Mouse (Mus musculus) lung, embryonic 14.5 days (tissue): ENCODE results near the gene Dock6. TPM values are rescaled to one million over a fixed set of nuclear protein-coding genes. Genes with fewer than 3 reads are reported as not detected.

ENCODE experiments used
- ATAC-seq: fragments of 200-750 bp; cut with Nextera tagmentation; 2 replicates; pipeline ENCODE4 v1.8.0; 2017; ENCODE audit warnings: mild to moderate bottlenecking, moderate TSS enrichment, moderate library complexity; ENCODE audit not compliant: insufficient read depth
- DNase-seq: peaks from one replicate; pipeline ENCODE4 v3.0.0-alpha.2; 2015
- H3K27ac ChIP-seq: fragments of 300-500 bp; sonication (generic); 2 replicates; pipeline ENCODE4 v1.5.1; 2014; ENCODE audit warnings: low read depth, mild to moderate bottlenecking, moderate library complexity
- H3K27me3 ChIP-seq: fragments of 300-500 bp; sonication (generic); 2 replicates; pipeline ENCODE4 v1.6.1; 2014; ENCODE audit warnings: low read length, control low read depth; ENCODE audit not compliant: insufficient read depth
- H3K36me3 ChIP-seq: fragments of 300-500 bp; sonication (generic); 2 replicates; pipeline ENCODE4 v1.6.1; 2014; ENCODE audit warnings: control low read depth; ENCODE audit not compliant: insufficient read depth
- H3K4me1 ChIP-seq: fragments of 300-500 bp; sonication (generic); 2 replicates; pipeline ENCODE4 v1.6.1; 2014; ENCODE audit warnings: antibody characterized with exemption, control low read depth; ENCODE audit not compliant: insufficient read depth
- H3K4me2 ChIP-seq: fragments of 300-500 bp; sonication (generic); 2 replicates; pipeline ENCODE4 v1.6.1; 2014; ENCODE audit warnings: mild to moderate bottlenecking
- H3K4me3 ChIP-seq: fragments of 300-500 bp; sonication (generic); 2 replicates; pipeline ENCODE4 v1.5.1; 2014; ENCODE audit warnings: low read depth, low read length
- H3K9ac ChIP-seq: fragments of 300-500 bp; sonication (generic); 2 replicates; pipeline ENCODE4 v1.6.1; 2014
- H3K9me3 ChIP-seq: fragments of 300-500 bp; sonication (generic); 2 replicates; pipeline ENCODE4 v1.6.1; 2016; ENCODE audit warnings: low read depth, low read length, control low read depth
- CTCF ChIP-seq: IDR thresholded peaks from 2 replicates; pipeline ENCODE4 v1.5.1; 2016; ENCODE audit warnings: antibody characterized with exemption, low read depth
- WGBS: fragments of 180-500 bp; shearing (Covaris S2); extraction: QIAGEN DNeasy Blood & Tissue Kit; methylation state at CpG from one replicate; pipeline ENCODE4 v1.1.7; 2014; 5-methylcytosine and 5-hydroxymethylcytosine counted together
- polyA plus RNA-seq: library from polyadenylated mRNA; unstranded; fragments of >200 nt; fragmentation: Nextera tagmentation; extraction: Ambion mirVana; gene quantifications from 2 replicates; pipeline ENCODE4 v1.2.1, GENCODE M21; 2014

The Dock6 gene
- polyA plus RNA-seq, 1 experiment from 2014 or later, result 60.9 TPM

DNA sequence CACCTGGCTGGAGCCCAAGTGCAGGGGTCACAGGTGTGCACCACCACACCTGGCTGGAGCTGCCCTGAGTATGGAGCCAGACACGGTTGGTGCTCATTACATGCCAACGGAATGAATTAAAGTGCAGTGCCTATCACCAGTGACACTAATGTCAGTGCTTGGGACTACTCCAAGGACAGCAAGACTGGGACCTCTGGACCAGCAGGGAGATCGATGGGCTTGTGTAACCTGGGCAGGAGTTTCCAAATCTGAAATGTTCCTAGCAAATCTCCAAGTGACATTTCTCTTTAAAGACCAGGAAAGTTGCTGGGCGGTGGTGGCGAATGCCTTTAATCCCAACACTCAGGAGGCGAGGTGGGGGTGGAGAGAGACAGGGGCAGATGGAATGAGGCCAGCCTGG is 29.7 kb downstream of the Dock6 start:
- TF ChIP-seq CTCF, result no peak
- H3K4me3 ChIP-seq, result no peak overlapping the region
- H3K4me2 ChIP-seq, result no peak overlapping the region
- 79% methylated on average over 6 of the region's 6 CpGs for WGBS
- H3K27ac ChIP-seq, result no peak overlapping the region
- H3K36me3 ChIP-seq, result peaks cover 54% of the 10 kb centered on the region
- no peak for DNase-seq
- no peaks in the 10 kb centered on the region for H3K27me3 ChIP-seq
- ATAC-seq, result no peak
- H3K9ac ChIP-seq, result no peak overlapping the region
- no peaks in the 10 kb centered on the region for H3K4me1 ChIP-seq
- H3K9me3 ChIP-seq, result no peaks in the 10 kb centered on the region

- Histone ChIP-seq H3K4me3 (no peak overlapping the region), H3K4me2 (no peak overlapping the region), H3K27me3 (no peaks in the 10 kb centered on the region), H3K36me3 (peaks cover 67% of the 10 kb centered on the region), H3K9ac (no peak overlapping the region), H3K9me3 (no peaks in the 10 kb centered on the region), H3K27ac (no peak overlapping the region), H3K4me1 (no peaks in the 10 kb centered on the region)
- WGBS, result 81% methylated on average over 12 of the region's 12 CpGs
- no peak for DNase-seq
- ATAC-seq, result no peak
- no peak for TF ChIP-seq CTCF
These were observed 32.3 kb downstream of the Dock6 start for GRCm38 (mm10) chr9:21820183-21820582.

DNA sequence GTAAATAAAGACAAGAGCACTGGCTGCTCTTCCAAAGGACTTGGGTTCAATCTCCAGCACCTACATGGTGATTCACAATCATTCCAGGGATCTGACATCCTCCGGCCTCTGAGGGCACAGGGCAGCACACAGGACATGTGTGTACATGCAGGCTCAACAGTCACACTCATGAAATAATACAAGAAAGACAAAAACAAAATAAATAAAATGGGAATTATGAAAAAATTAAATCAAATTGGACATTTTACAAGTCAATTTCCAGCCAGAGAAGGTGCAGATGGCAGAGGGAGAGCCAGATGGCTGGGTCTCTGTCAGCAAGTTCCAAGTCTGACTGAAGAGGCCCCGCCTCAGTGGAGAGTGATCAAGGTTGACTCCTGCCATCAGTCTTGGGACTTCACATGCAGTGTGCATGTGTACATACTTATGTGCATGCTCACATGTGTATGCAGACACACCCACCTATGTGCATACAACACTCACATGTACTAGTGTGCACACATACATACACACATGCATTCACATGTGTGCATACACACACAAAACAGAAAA is 33.2 kb downstream of the Dock6 start:
- no peak overlapping the region for H3K9ac ChIP-seq
- H3K4me1 ChIP-seq, result no peaks in the 10 kb centered on the region
- no peak overlapping the region for H3K27ac ChIP-seq
- H3K27me3 ChIP-seq, result no peaks in the 10 kb centered on the region
- H3K4me2 ChIP-seq, result no peak overlapping the region
- H3K36me3 ChIP-seq, result peaks cover 74% of the 10 kb centered on the region
- 88% methylated on average over 2 of the region's 2 CpGs for WGBS
- no peak for ATAC-seq
- H3K9me3 ChIP-seq, result no peaks in the 10 kb centered on the region
- DNase-seq, result no peak
- no peak overlapping the region for H3K4me3 ChIP-seq
- TF ChIP-seq CTCF, result no peak

- Histone ChIP-seq H3K4me1 (no peaks in the 10 kb centered on the region), H3K9ac (no peak overlapping the region), H3K4me3 (no peak overlapping the region), H3K9me3 (no peaks in the 10 kb centered on the region), H3K27me3 (no peaks in the 10 kb centered on the region), H3K36me3 (peaks cover 77% of the 10 kb centered on the region), H3K4me2 (no peak overlapping the region), H3K27ac (no peak overlapping the region)
- 86% methylated on average over 6 of the region's 6 CpGs for WGBS
- no peak for TF ChIP-seq CTCF
- no peak for ATAC-seq
- DNase-seq, result no peak
These were observed 33.9 kb downstream of the Dock6 start for GRCm38 (mm10) chr9:21818561-21818960.

GRCm38 (mm10) chr9:21818125-21818524 is 34.3 kb downstream of the Dock6 start:
- Histone ChIP-seq H3K4me2 (no peak overlapping the region), H3K4me3 (no peak overlapping the region), H3K4me1 (no peaks in the 10 kb centered on the region), H3K36me3 (peaks cover 77% of the 10 kb centered on the region), H3K9ac (no peak overlapping the region), H3K27ac (no peak overlapping the region), H3K27me3 (no peaks in the 10 kb centered on the region), H3K9me3 (no peaks in the 10 kb centered on the region)
- TF ChIP-seq CTCF, result no peak
- DNase-seq, result no peak
- WGBS, result 74% methylated on average over 4 of the region's 4 CpGs
- no peak for ATAC-seq

DNA sequence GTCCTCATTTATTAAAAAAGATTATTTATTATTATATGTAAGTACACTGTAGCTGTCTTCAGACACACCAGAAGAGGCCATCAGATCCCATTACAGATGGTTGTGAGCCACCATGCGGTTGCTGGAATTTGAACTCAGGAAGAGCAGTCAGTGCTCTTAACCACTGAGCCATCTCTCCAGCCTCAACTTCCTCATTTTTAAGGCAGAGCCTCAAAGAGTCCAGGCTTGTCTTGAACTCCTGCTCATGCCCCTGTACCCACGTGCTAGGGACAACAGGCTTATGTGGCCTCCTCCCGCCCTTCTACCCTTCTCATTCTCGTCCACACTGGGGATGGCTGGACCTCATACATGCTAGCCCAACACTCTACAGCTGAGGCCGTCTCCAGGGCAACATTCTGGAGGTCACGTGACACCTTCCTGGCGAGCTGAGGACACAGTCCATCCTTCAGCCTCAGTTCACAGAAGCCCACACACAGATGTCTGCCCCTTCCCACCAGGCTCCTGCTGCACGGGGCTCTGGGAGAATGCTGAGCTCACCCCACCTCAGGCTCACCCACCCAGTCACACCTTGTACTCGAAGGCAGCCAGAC is 35.6 kb downstream of the Dock6 start:
- peaks cover 81% of the 10 kb centered on the region for H3K36me3 ChIP-seq
- no peak overlapping the region for H3K27ac ChIP-seq
- TF ChIP-seq CTCF, result no peak
- no peak overlapping the region for H3K4me2 ChIP-seq
- ATAC-seq (no peak), DNase-seq (no peak)
- no peak overlapping the region for H3K9ac ChIP-seq
- 59% methylated on average over 9 of the region's 9 CpGs for WGBS
- no peaks in the 10 kb centered on the region for H3K27me3 ChIP-seq
- no peaks in the 10 kb centered on the region for H3K9me3 ChIP-seq
- no peak overlapping the region for H3K4me3 ChIP-seq
- H3K4me1 ChIP-seq, result no peaks in the 10 kb centered on the region

DNA sequence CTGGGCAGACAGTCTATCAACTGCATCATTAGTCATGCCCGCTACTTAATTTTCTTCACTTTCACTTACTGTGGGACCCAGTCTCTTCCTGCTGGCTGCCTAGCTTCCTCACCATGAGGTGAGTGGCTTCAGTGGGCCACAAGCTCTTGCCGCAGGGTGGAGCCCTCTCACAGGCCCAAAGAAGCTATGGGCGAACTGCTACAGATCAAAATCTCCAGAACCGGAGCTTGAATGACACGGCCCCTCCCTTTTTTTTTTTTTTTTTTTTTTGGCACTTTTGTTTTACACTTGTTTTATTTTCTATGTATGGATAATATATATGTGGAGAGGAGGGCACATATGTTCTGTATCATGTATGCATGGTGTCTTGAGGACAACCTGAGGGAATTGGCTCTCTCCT is 41.3 kb downstream of the Dock6 start:
- Histone ChIP-seq H3K4me1 (no peaks in the 10 kb centered on the region), H3K36me3 (peaks cover 62% of the 10 kb centered on the region), H3K4me3 (no peak overlapping the region), H3K27me3 (no peaks in the 10 kb centered on the region), H3K9me3 (no peaks in the 10 kb centered on the region), H3K9ac (no peak overlapping the region), H3K27ac (no peak overlapping the region), H3K4me2 (no peak overlapping the region)
- ATAC-seq (no peak), DNase-seq (no peak)
- WGBS, result 79% methylated on average over 5 of the region's 5 CpGs
- no peak for TF ChIP-seq CTCF
